Mouse (Mus musculus) bone marrow macrophage, adult 2 months (primary cell): ENCODE measurements around the gene Snx30.

Source experiments
- CTCF ChIP-seq: IDR thresholded peaks from 2 replicates; pipeline ENCODE4 v1.5.1; 2012; ENCODE audit warnings: low read depth, mild to moderate bottlenecking, low read length, moderate library complexity
- POLR2A ChIP-seq: IDR thresholded peaks from 2 replicates; pipeline ENCODE4 v1.6.1; 2012; ENCODE audit warnings: mild to moderate bottlenecking, low read depth, low read length, borderline replicate concordance

DNA sequence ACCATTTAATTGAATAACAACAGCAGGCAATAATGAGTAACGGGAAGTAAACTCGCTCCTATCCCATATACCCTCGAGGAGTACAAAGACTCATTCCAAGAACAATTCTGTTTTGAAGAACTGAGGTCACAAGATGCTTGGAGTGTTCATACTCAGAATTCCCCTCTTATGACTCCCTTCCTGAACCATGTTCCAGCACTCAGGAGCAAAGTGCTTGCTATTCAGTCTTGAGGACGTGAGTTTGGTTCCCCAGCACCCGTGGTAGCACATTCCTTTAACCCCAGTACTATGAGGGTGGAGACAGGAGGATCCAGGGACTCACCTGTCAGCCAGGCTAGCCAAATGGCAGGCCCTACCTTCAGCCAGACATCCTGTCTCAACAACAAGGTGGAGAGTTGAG is 25.4 kb downstream of the Snx30 start:
- TF ChIP-seq CTCF (no peak), POLR2A (no peak)
